Mouse (Mus musculus) bone marrow macrophage, adult 2 months (primary cell): ENCODE measurements around the gene Chp2. TPM values are rescaled to one million over a fixed set of nuclear protein-coding genes. Genes with fewer than 3 reads are reported as not detected.
"Not testable (repeated sequence)": the region's sequence is repeated elsewhere in the genome, so short reads cannot be mapped to it uniquely, and the experiment has no call there.

ENCODE experiments used
- H3K27ac ChIP-seq: 2 replicates; pipeline ENCODE4 v1.5.1; 2012; ENCODE audit warnings: low read depth, low read length; ENCODE audit not compliant: insufficient read depth
- H3K4me1 ChIP-seq: 2 replicates; pipeline ENCODE4 v1.6.1; 2012; ENCODE audit warnings: low read length; ENCODE audit not compliant: control insufficient read depth, insufficient read depth
- H3K4me3 ChIP-seq: 2 replicates; pipeline ENCODE4 v1.5.1; 2012; ENCODE audit warnings: mild to moderate bottlenecking, low read length, moderate library complexity; ENCODE audit not compliant: insufficient read depth
- CTCF ChIP-seq: IDR thresholded peaks from 2 replicates; pipeline ENCODE4 v1.5.1; 2012; ENCODE audit warnings: low read depth, mild to moderate bottlenecking, low read length, moderate library complexity
- POLR2A ChIP-seq: IDR thresholded peaks from 2 replicates; pipeline ENCODE4 v1.6.1; 2012; ENCODE audit warnings: mild to moderate bottlenecking, low read depth, low read length, borderline replicate concordance
- polyA plus RNA-seq: library from polyadenylated mRNA; stranded (reverse); fragments of >200 nt; gene quantifications from 2 replicates; pipeline ENCODE4 v1.2.4, GENCODE M21; 2012; ENCODE audit not compliant: missing spikeins, insufficient read depth, insufficient read length

Chp2 gene
- polyA plus RNA-seq, 1 experiment, result 1.3 TPM

DNA sequence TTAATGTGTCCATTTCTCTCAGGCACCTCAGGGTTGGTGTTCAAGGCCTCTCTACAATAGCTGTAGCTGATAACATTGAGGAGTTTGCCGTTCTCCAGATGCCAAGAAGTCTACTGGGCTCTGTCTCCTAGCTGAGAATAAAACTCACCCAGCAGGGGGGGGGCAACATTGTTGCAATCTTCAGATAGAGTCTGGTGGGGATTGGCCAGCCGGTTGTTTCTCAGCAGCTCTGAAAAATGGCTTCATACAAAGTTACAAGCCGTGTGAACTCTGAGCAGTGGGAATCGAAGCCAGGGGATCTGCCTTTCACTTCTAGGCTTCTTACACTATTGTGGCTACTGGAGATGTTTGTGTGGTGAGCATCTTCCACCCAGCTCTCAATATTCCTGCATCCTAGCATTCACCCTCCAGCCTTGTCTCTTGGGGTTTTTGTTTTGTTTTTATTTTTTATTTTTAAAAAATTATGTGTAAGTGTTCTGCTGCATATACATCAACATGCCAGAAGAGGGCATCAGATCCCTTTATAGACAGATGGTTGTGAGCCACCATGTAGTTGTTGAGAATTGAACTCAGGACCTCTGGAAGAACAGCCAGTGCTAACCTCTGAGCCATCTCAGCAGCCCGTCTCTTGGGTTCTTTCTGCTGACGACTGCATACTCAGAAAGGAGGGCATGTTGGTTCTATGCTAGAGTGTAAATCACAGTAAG lies 21.3 kb downstream of the Chp2 start:
- H3K27ac ChIP-seq, result no peak overlapping the region
- no peaks in the 10 kb centered on the region for H3K4me1 ChIP-seq
- no peak for TF ChIP-seq POLR2A
- peak; percentile 36; the same call in 1 of the 2 replicates for TF ChIP-seq CTCF
- H3K4me3 ChIP-seq, result no peak overlapping the region

DNA sequence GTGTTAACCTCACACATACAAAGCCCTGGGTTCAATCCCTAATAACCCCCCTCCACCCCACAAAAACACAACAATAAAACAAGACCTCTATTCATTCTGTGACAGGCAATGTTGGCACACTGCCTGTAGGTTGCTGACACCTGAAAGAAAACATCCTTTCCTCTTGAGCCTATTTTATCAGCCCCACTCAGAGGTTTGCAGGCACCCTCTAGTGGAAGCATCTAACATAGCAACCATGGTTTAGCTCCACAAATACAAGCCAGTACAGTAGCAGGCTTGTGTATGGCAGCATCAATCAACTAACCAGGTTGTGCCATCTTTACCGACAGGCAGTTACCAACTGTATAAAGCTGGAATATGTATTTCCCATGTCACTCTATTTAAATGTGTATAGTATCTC lies 23.0 kb downstream of the Chp2 start:
- H3K4me1 ChIP-seq, result no peaks in the 10 kb centered on the region
- no peak for TF ChIP-seq CTCF
- no peak for TF ChIP-seq POLR2A
- no peak overlapping the region for H3K27ac ChIP-seq
- H3K4me3 ChIP-seq, result no peak overlapping the region

DNA sequence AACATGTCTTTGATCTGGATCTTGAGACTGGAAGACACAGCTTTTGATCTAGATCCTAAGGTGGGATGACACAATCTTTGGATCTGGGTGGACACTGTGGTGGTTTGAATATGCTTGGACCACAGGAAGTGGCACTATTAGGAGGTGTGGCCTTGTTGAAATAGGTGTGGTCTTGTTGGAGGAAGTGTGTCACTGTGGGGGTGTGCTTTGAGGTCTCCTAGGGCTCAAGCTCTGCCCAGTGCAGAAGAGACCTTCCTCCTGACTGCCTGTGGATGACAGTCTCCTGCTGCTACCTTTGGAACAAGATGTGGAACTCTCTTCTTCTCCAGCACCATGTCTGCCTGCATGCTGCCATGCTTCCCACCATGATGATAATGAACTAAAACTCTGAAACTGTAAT lies 23.4 kb downstream of the Chp2 start:
- not testable (repeated sequence) for H3K27ac ChIP-seq, H3K4me3 ChIP-seq, H3K4me1 ChIP-seq

GRCm38 (mm10) chr7:122244166-122244565 lies 24.9 kb downstream of the Chp2 start:
- H3K4me1 ChIP-seq, result no peaks in the 10 kb centered on the region
- TF ChIP-seq CTCF (no peak), POLR2A (no peak)
- no peak overlapping the region for H3K27ac ChIP-seq
- H3K4me3 ChIP-seq, result no peak overlapping the region

GRCm38 (mm10) chr7:122244584-122244983 lies 25.3 kb downstream of the Chp2 start:
- H3K4me3 ChIP-seq, result no peak overlapping the region
- TF ChIP-seq POLR2A, result no peak
- no peak for TF ChIP-seq CTCF
- H3K27ac ChIP-seq, result no peak overlapping the region

DNA sequence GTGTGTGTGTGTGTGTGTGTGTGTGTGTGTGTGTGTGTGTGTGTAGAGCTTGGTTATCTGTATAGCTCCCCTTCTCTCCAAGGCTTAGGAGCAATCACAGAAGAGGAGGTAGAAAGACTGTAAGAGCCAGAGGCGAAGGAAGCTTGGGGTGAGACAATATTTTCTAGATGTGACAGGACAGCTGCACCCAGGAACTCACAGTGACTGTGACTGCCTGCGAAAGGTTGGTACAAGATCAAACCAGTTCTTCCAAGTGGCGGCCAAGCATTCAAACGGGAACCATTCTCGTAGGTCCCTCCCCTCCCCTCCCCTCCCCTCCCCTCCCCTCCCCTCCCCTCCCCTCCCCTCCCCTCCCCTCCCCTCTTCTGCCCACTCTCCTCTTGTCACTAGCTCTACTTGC lies 26.7 kb downstream of the Chp2 start:
- H3K4me3 ChIP-seq, result no peak overlapping the region
- no peak for TF ChIP-seq POLR2A
- TF ChIP-seq CTCF, result no peak
- no peaks in the 10 kb centered on the region for H3K4me1 ChIP-seq
- H3K27ac ChIP-seq, result no peak overlapping the region

More at GRCm38 (mm10) chr7:122244584-122244983, 25.3 kb downstream of the Chp2 start:
- no peaks in the 10 kb centered on the region for H3K4me1 ChIP-seq

DNA sequence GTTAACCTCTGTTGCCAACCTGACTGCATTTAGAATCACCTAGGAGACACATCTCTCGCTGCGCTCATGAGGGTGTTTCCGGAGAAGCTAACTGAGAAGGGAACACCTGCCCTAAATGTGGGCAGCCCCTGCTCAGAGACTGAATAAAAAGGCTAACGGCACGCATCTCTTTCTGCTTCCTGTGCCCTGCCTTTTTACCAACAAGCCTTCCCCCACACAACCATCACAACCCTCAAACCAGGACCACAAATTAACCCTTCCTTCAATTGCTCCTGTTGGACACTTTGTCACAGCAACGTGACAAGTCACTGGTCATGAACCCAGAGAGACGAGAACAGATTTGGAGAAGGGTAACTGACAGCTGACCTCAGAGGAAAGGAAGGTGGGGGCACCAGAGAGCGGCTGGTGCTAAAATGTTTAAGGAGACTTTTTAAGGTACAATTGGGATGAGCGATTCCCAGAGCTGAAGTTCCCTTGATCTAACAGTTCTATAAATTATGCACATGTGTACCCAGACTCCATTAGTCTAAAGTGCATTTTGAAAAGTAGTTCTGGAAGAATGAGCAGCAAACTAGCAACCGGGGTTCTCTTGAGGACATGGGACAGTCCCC lies 28.1 kb downstream of the Chp2 start:
- Histone ChIP-seq H3K4me1 (peaks cover 3% of the 10 kb centered on the region), H3K4me3 (no peak overlapping the region), H3K27ac (no peak overlapping the region)
- TF ChIP-seq POLR2A (no peak), CTCF (no peak)

- no peak overlapping the region for H3K4me3 ChIP-seq
- TF ChIP-seq POLR2A (no peak), CTCF (no peak)
- peaks cover 3% of the 10 kb centered on the region for H3K4me1 ChIP-seq
- H3K27ac ChIP-seq, result no peak overlapping the region
Measured at GRCm38 (mm10) chr7:122249321-122249821, 30.1 kb downstream of the Chp2 start.

DNA sequence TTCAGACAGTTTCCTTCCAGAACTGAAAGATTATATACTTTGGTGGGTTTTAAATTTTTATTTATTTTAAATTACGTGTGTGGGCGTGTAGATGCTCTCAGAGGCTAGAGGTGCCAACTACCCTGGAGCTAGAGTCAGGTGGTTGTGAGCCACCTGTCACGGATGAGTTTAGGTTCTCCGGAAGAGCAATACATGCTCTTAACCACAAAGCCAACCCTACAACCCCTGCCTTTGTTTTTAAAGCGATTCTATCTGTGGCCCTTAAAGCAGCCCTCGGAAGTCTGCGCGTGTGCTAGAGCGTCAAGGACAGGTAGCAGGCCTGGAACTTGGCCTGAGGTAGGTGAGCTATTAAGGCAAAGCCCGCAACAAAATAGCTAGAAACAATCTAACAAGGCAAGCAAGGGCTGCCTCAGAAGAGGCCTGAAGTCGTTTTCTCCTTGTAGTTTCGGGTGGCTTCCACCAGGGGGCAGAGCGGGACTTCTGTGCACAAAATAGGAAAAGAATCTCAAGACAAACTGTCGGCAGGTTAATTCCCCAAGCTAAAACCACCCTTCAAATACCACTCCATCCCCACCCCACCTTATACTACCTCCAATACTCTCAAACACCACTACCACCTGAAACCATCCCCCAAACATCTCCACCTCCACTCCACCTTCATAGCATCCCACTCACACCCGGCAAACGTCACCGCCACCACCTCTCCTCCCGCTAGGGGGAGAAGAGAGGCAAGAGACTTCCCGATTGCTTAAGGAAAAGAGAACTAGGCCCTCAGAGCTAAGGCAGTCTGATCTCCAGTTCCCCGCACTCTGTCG lies 32.1 kb downstream of the Chp2 start:
- H3K27ac ChIP-seq, result no peak overlapping the region
- peaks cover 12% of the 10 kb centered on the region for H3K4me1 ChIP-seq
- peak; percentile 99 for TF ChIP-seq CTCF
- no peak for TF ChIP-seq POLR2A
- peak overlapping the region; percentile 22 for H3K4me3 ChIP-seq

DNA sequence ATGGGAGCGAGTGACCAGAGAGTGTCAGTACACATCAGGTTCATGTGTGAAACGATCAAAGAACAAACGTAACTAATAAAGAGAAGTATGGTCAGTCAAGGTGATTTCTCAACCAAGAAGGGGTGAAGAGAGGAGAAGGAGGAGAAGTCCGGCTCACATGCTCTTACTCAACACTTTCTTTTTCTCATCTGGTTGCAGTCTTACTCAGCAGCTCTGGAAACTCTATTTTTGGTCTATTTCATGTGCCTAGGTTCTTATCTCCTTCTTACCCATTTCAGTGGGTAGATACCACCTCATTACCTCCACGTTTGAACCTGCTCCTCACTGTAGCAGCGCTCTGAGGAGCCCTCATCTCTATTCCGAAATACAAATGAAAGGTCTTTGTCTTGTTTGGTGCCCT lies 37.4 kb downstream of the Chp2 start:
- TF ChIP-seq CTCF (no peak), POLR2A (no peak)
- peak overlapping the region; percentile 64 for H3K27ac ChIP-seq
- H3K4me1 ChIP-seq, result peaks cover 53% of the 10 kb centered on the region
- H3K4me3 ChIP-seq, result no peak overlapping the region
